Mouse (Mus musculus): ENCODE measurements at regions not wholly inside any gene's neighbourhood (a gene's known extent, or its start where the extent isn't known, plus 50 kb on each side); places are given as distances from the start of the nearest gene placed in this dataset.

GRCm38 (mm10) chr16:24124083-24124482 is 135.4 kb upstream of the Bcl6 start:
- TF ChIP-seq CTCF (IDR thresholded peaks at IDR 0.05; ENCODE audit: borderline replicate concordance, insufficient read depth, low read depth, low read length) (no peak), POLR2A (IDR thresholded peaks at IDR 0.05; ENCODE audit: borderline replicate concordance, insufficient read depth, low read length) (no peak)

Measured in cerebellum, adult 2 months (tissue).